Mouse (Mus musculus) hindbrain, embryonic 13.5 days (tissue): Measurements from ENCODE around the gene Vldlr. TPM values are rescaled to one million over a fixed set of nuclear protein-coding genes. Genes with fewer than 3 reads are reported as not detected.
A peak's percentile ranks its signal among the peaks of the same experiment; 100 is the strongest.

Source experiments
- ATAC-seq: fragments of 200-750 bp; cut with Nextera tagmentation; 2 replicates; pipeline ENCODE4 v1.8.0; 2017; ENCODE audit warnings: moderate TSS enrichment; ENCODE audit not compliant: low FRiP score
- H3K27ac ChIP-seq: fragments of 300-500 bp; sonication (generic); 2 replicates; pipeline ENCODE4 v1.5.1; 2015; ENCODE audit warnings: inconsistent platforms, mild to moderate bottlenecking, moderate library complexity
- H3K27me3 ChIP-seq: fragments of 300-500 bp; sonication (generic); 2 replicates; pipeline ENCODE4 v1.6.1; 2015; ENCODE audit warnings: mild to moderate bottlenecking, inconsistent platforms
- H3K36me3 ChIP-seq: fragments of 300-500 bp; sonication (generic); 2 replicates; pipeline ENCODE4 v1.6.1; 2015; ENCODE audit warnings: mild to moderate bottlenecking, inconsistent platforms
- H3K4me1 ChIP-seq: fragments of 300-500 bp; sonication (generic); replicated peaks from 2 replicates; pipeline ENCODE4 v1.6.1; 2015; ENCODE audit warnings: inconsistent platforms
- H3K4me2 ChIP-seq: fragments of 300-500 bp; sonication (generic); 2 replicates; pipeline ENCODE4 v1.6.1; 2015; ENCODE audit warnings: inconsistent platforms, mild to moderate bottlenecking, moderate library complexity
- H3K4me3 ChIP-seq: fragments of 300-500 bp; sonication (generic); 2 replicates; pipeline ENCODE4 v1.5.1; 2015; ENCODE audit warnings: mild to moderate bottlenecking, inconsistent platforms
- H3K9ac ChIP-seq: fragments of 300-500 bp; sonication (generic); 2 replicates; pipeline ENCODE4 v1.6.1; 2015; ENCODE audit warnings: mild to moderate bottlenecking, inconsistent platforms
- H3K9me3 ChIP-seq: fragments of 300-500 bp; sonication (generic); 2 replicates; pipeline ENCODE4 v1.6.1; 2016; ENCODE audit warnings: inconsistent platforms
- WGBS: fragments of 180-500 bp; shearing (Covaris S2); methylation state at CpG from one replicate; pipeline ENCODE4 v1.1.7; 2015; 5-methylcytosine and 5-hydroxymethylcytosine counted together
- polyA plus RNA-seq: library from polyadenylated mRNA; unstranded; fragments of >200 nt; fragmentation: Nextera tagmentation; extraction: Ambion mirVana; gene quantifications from 2 replicates; pipeline ENCODE4 v1.2.1, GENCODE M21; 2015

Vldlr gene
- polyA plus RNA-seq: 20.2 and 23.7 TPM in 2 replicates

- peaks cover 9% of the 10 kb centered on the region; the same call in 1 of the 2 replicates for H3K27me3 ChIP-seq
- H3K4me2 ChIP-seq: peak within 1 kb of the TSS; percentile 97
- ATAC-seq: no peak
- under 1% methylated on average over 11 of the region's 11 CpGs for WGBS
- H3K4me1 ChIP-seq: peaks cover 31% of the 10 kb centered on the region
- H3K36me3 ChIP-seq: no peaks in the 10 kb centered on the region
- peak within 1 kb of the TSS; percentile 83 for H3K4me3 ChIP-seq
- peak within 1 kb of the TSS; percentile 93 for H3K9ac ChIP-seq
- no peaks in the 10 kb centered on the region for H3K9me3 ChIP-seq
- H3K27ac ChIP-seq: peak within 1 kb of the TSS; percentile 96
Measured at GRCm38 (mm10) chr19:27216318-27216717, at the start of gene Vldlr. TSS of gene Vldlr (plus strand) at chr19:27216484.

- Histone ChIP-seq H3K27me3 (no peaks in the 10 kb centered on the region), H3K9ac (no peak overlapping the region), H3K36me3 (no peaks in the 10 kb centered on the region), H3K4me1 (no peaks in the 10 kb centered on the region), H3K4me2 (no peak overlapping the region), H3K4me3 (no peak overlapping the region), H3K9me3 (no peaks in the 10 kb centered on the region), H3K27ac (no peak overlapping the region)
- 81% methylated on average over 5 of the region's 5 CpGs for WGBS
- ATAC-seq: no peak
Measured at GRCm38 (mm10) chr19:27167601-27168319, 48.5 kb upstream of the Vldlr start.

DNA sequence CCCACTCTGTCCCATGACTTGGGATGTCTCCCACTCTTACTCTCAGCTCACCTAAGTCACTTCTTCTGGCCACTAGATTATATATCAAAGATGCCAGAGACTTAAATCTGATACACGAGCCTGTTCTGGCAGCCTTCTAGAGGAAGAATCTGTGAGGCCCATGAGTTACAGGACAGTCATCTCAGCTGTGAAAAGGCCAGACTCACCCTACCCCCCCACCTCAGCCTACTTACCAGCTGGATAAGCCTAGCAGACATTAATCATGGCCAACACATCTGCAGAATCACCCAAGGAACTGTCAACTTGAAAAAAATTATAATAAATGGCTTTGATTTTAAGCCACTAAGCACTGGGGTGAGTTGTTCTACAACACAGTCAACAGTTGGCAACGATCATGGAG is 42.4 kb upstream of the Vldlr start:
- Histone ChIP-seq H3K4me3 (no peak overlapping the region), H3K36me3 (no peaks in the 10 kb centered on the region), H3K27me3 (no peaks in the 10 kb centered on the region), H3K4me1 (no peaks in the 10 kb centered on the region), H3K9ac (no peak overlapping the region), H3K9me3 (no peaks in the 10 kb centered on the region), H3K4me2 (no peak overlapping the region), H3K27ac (no peak overlapping the region)
- 84% methylated on average over 2 of the region's 2 CpGs for WGBS
- ATAC-seq: no peak

GRCm38 (mm10) chr19:27175617-27176016 is 40.7 kb upstream of the Vldlr start:
- 84% methylated on average over 1 of the region's 1 CpGs for WGBS
- H3K36me3 ChIP-seq: no peaks in the 10 kb centered on the region
- peaks cover 6% of the 10 kb centered on the region; the same call in 1 of the 2 replicates for H3K4me1 ChIP-seq
- ATAC-seq: no peak
- H3K27ac ChIP-seq: no peak overlapping the region
- no peaks in the 10 kb centered on the region for H3K27me3 ChIP-seq
- H3K9me3 ChIP-seq: no peaks in the 10 kb centered on the region
- no peak overlapping the region for H3K4me3 ChIP-seq
- no peak overlapping the region for H3K9ac ChIP-seq
- no peak overlapping the region for H3K4me2 ChIP-seq

DNA sequence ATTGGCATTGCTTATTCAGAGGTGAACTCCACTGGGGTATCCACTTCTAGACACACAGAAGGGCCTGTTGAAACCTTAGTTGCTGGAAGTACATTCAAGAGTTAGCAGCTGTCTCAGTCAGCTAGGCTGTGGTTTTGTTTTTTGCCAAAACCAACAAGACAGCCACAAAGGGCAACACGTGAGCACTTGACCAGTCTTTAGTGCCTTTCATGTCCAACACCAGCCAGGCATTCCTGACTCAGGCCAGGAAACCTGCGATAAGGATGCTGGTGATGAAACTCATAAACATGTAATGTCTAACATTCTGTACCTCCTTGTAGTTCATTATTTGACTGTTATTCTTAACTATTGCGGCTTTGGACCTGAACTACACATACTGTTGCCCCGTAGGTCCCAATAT is 39.7 kb upstream of the Vldlr start:
- no peak for ATAC-seq
- no peaks in the 10 kb centered on the region for H3K9me3 ChIP-seq
- no peak overlapping the region for H3K4me3 ChIP-seq
- H3K4me1 ChIP-seq: peaks cover 10% of the 10 kb centered on the region; the same call in 1 of the 2 replicates
- no peak overlapping the region for H3K27ac ChIP-seq
- H3K36me3 ChIP-seq: no peaks in the 10 kb centered on the region
- 93% methylated on average over 4 of the region's 4 CpGs for WGBS
- H3K27me3 ChIP-seq: no peaks in the 10 kb centered on the region
- H3K9ac ChIP-seq: no peak overlapping the region
- H3K4me2 ChIP-seq: no peak overlapping the region

DNA sequence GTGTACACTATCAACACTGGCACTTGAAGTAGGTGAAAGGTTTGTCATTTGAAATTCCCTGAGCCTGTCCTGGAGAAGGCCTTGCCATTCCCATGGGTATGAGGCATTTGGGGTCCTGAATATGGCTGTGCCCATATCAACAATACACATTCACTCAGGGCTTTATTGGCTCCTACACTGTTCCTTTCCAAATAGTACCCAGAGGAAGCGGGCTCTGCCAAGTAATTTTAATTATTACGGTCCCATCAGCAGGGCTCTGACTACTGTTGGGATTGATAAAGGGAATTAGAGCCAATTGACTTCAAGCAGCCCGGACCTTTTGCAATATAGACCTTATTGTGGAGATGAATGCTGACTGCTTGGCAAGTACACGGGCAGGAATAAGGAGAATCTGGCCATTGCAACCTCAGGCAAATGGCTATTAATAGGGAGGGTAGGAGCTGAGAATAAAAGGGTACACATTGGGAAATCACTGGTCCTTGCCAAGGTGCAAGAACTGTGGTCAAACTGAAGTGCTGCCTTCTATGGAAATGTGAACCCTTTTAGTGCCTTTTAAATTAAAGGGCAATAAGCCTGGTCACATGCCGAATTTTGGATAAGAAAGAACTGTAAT is 38.0 kb upstream of the Vldlr start:
- Histone ChIP-seq H3K4me3 (no peak overlapping the region), H3K4me1 (peaks cover 10% of the 10 kb centered on the region; the same call in 1 of the 2 replicates), H3K27me3 (no peaks in the 10 kb centered on the region), H3K36me3 (no peaks in the 10 kb centered on the region), H3K9ac (no peak overlapping the region), H3K9me3 (no peaks in the 10 kb centered on the region), H3K4me2 (no peak overlapping the region), H3K27ac (no peak overlapping the region)
- ATAC-seq: no peak
- 68% methylated on average over 5 of the region's 5 CpGs for WGBS

GRCm38 (mm10) chr19:27180351-27181122 is 35.7 kb upstream of the Vldlr start:
- H3K9me3 ChIP-seq: no peaks in the 10 kb centered on the region
- H3K4me3 ChIP-seq: no peak overlapping the region
- no peaks in the 10 kb centered on the region for H3K36me3 ChIP-seq
- no peak overlapping the region for H3K27ac ChIP-seq
- WGBS: 77% methylated on average over 18 of the region's 18 CpGs
- no peak overlapping the region for H3K4me2 ChIP-seq
- H3K4me1 ChIP-seq: peaks cover 10% of the 10 kb centered on the region; the same call in 1 of the 2 replicates
- H3K27me3 ChIP-seq: no peaks in the 10 kb centered on the region
- ATAC-seq: no peak
- no peak overlapping the region for H3K9ac ChIP-seq

- no peaks in the 10 kb centered on the region for H3K36me3 ChIP-seq
- H3K9ac ChIP-seq: no peak overlapping the region
- H3K9me3 ChIP-seq: no peaks in the 10 kb centered on the region
- H3K27ac ChIP-seq: no peak overlapping the region
- H3K4me1 ChIP-seq: peaks cover 10% of the 10 kb centered on the region; the same call in 1 of the 2 replicates
- WGBS: 90% methylated on average over 7 of the region's 7 CpGs
- no peak overlapping the region for H3K4me3 ChIP-seq
- no peak overlapping the region for H3K4me2 ChIP-seq
- H3K27me3 ChIP-seq: no peaks in the 10 kb centered on the region
- no peak for ATAC-seq
Measured at GRCm38 (mm10) chr19:27183511-27183910, 32.8 kb upstream of the Vldlr start.

DNA sequence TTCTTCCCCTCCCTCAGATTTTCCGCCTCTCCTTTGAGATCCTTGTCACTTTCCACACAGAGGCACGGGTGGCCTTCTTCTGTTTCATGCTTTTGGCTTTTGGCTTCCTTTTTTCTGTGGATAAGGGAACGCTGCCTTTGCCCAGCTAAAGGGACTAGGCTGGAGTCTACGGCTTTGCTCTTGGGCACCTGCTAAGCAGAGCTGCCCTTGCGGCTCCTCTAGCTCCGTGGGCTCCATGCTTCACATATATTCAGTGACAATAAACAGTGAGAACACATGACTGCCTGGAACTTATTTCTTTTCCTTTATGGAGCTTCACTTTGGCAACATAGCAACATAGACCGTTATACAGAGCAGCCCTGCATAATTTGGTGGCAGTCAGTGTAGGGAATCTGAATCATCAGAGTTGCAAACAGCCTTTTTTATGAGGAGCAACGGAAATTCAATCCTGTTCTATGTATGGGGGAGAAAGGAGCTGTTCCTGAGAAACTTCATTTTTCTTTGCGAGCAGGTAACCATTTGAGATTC is 12.5 kb upstream of the Vldlr start:
- no peaks in the 10 kb centered on the region for H3K4me1 ChIP-seq
- H3K36me3 ChIP-seq: no peaks in the 10 kb centered on the region
- ATAC-seq: no peak
- 78% methylated on average over 9 of the region's 9 CpGs for WGBS
- no peak overlapping the region for H3K9ac ChIP-seq
- no peak overlapping the region for H3K4me3 ChIP-seq
- no peak overlapping the region for H3K4me2 ChIP-seq
- H3K27me3 ChIP-seq: no peaks in the 10 kb centered on the region
- no peaks in the 10 kb centered on the region for H3K9me3 ChIP-seq
- no peak overlapping the region for H3K27ac ChIP-seq

DNA sequence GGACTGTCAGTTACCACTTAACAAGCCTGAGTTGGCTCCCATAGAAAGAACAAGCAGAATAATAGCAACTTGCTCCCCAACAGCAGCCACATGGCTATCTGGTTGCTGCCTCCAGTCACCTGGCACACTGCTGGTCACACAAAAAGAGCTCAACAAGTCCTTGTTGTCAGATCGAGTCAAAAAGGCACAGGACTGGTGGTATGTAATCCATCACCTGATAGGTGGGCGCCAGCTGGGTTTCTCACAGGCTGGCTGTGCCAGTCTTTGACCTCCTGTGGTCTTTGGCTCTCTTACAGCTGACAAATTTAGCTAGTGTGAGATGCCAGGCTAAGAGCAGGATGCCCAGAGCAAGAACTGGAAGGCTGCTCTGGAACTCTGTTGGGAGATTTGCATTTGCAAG is 5.3 kb upstream of the Vldlr start:
- Histone ChIP-seq H3K27me3 (peaks cover 9% of the 10 kb centered on the region; the same call in 1 of the 2 replicates), H3K4me1 (peaks cover 8% of the 10 kb centered on the region), H3K36me3 (no peaks in the 10 kb centered on the region), H3K4me2 (no peak overlapping the region), H3K27ac (no peak overlapping the region), H3K4me3 (no peak overlapping the region), H3K9ac (no peak overlapping the region), H3K9me3 (no peaks in the 10 kb centered on the region)
- ATAC-seq: no peak
- 60% methylated on average over 2 of the region's 2 CpGs for WGBS

DNA sequence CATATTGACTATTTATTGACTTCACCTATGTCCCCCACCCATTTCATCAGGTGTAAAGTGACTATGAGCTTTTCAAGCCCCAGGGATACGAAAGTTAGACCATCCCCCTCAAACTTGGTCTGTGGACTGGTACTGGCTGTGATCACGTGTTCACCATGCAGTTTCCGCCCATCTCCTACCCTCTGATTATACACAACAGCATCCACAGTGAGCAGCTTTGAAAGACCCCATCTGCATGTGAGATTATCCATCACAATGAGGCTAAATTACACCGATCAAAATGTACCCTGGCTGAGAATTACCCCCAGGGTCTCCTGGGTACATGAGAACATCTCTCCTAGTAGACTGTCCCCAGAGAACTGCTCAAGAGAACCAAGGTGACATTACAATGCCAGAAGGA is 688 bp upstream of the Vldlr start:
- H3K4me1 ChIP-seq: peaks cover 31% of the 10 kb centered on the region
- 56% methylated on average over 4 of the region's 4 CpGs for WGBS
- ATAC-seq: no peak
- H3K36me3 ChIP-seq: no peaks in the 10 kb centered on the region
- no peaks in the 10 kb centered on the region for H3K9me3 ChIP-seq
- no peak overlapping the region for H3K27ac ChIP-seq
- peaks cover 9% of the 10 kb centered on the region; the same call in 1 of the 2 replicates for H3K27me3 ChIP-seq
- no peak overlapping the region for H3K9ac ChIP-seq
- no peak overlapping the region for H3K4me3 ChIP-seq
- peak overlapping the region; percentile 97; the same call in 1 of the 2 replicates for H3K4me2 ChIP-seq

DNA sequence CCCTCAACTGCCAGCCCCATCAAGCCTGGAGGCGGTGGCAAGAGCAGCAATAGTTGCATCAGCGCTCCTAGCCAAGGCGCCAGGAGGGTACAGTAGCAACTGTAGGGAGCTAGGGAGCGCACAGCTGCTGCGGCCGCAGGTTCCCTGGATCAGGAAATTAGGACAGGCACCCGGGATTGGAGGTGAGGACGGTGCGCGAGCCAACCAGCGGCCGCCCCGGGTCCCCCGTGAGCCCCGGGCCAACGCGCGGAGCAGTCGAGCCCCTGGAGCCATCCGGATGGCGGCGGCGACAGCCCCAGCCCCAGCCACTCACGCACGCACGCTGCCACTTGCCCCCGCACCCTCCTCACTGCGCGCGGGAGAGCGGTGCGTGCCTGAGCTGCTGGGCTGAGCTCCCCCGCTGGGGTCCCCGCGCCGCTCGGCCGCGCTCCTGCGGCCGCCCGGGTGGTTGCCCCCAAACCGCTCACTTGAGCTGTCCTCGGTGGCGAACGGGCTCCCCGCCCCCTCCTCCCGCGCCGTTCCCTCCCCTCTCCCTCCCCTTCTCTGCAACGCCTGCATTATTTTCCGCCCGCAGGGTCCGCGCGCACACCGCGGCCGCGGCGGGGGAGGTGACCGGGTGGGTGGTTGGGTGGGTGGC is 601 bp downstream of the Vldlr start:
- H3K4me1 ChIP-seq: peaks cover 31% of the 10 kb centered on the region
- peak overlapping the region; percentile 96 for H3K27ac ChIP-seq
- H3K4me2 ChIP-seq: peak overlapping the region; percentile 97
- peak overlapping the region; percentile 83 for H3K4me3 ChIP-seq
- H3K9ac ChIP-seq: peak overlapping the region; percentile 93
- no peaks in the 10 kb centered on the region for H3K9me3 ChIP-seq
- under 1% methylated on average over 44 of the region's 62 CpGs for WGBS
- no peaks in the 10 kb centered on the region for H3K36me3 ChIP-seq
- peaks cover 9% of the 10 kb centered on the region; the same call in 1 of the 2 replicates for H3K27me3 ChIP-seq
- peak; percentile 84 for ATAC-seq
